Comparison of ENCODE assay signal across 15 mouse cellular contexts in the genomic region with DNA sequence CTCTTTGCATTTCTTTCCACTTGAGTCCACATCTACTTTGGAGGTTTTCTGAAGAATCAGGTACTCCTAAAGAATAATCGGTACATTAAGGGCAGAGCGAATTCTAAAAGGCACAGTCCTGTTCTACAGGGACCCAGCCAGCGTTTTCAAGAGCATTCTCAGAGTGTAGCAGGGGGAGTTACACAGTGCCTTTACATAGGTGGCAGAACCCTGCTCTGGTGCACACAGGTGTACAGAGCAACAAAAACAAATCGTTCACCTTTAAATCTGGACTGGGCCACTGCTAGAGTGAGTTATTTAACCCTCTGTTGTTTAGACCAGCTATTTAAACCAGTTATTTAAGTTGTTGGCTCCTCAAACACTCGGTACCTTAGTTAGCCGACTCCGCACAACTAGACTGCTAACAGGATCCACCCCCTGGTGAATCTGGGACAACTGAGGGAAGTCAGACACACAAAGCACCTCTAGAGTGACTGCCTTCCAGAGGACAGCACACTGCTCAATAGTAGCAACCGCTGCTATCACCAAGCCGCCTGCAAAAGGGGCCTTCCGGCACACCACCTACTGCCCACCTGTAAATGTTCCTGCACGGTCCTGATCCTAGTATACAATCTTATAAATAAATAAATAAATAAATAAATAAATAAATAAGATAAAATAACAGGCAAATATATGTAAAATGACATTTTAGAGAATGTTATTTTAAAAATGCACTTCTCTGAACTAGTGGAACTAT. TPM values are rescaled to one million over a fixed set of nuclear protein-coding genes. Genes with fewer than 3 reads are reported as not detected.
DNase-seq lines count a peak whose midpoint lies in the region; ATAC-seq and TF ChIP-seq lines count a peak whose summit lies in the region.
"Had no signal": no experiment of that assay in that cellular context is flagged by ENCODE, and none has a peak within 500 bp of the region (broad histone marks: within the 10 kb centered on the region; RNA-seq: fewer than 3 reads in every experiment).

No protein-coding gene starts in this region.

- peak; percentile 63 for ATAC-seq in forebrain, embryonic 15.5 days (replicated peaks)
- ATAC-seq in limb, embryonic 12.5 days (ENCODE audit: insufficient number of reproducible peaks, insufficient read depth, low FRiP score, low TSS enrichment, low read depth): no peak
- ATAC-seq in intestine, embryonic 16.5 days: no peak
- ATAC-seq: liver, embryonic 12.5 days had no signal

- TF ChIP-seq CTCF in layer of hippocampus, adult 2 months (conservative IDR thresholded peaks at IDR 0.05): no peak

- H3K4me1 ChIP-seq in forebrain, embryonic 15.5 days: peaks cover 45% of the 10 kb centered on the region
- H3K4me1 ChIP-seq in limb, embryonic 12.5 days (replicated peaks): peaks cover 23% of the 10 kb centered on the region
- no peaks in the 10 kb centered on the region for H3K4me1 ChIP-seq in intestine, embryonic 16.5 days (ENCODE audit: control insufficient read depth, insufficient read depth, low read length)
- H3K4me1 ChIP-seq: liver, embryonic 12.5 days had no signal

- no peaks in the 10 kb centered on the region for H3K27me3 ChIP-seq in forebrain, embryonic 15.5 days
- H3K27me3 ChIP-seq in limb, embryonic 12.5 days: no peaks in the 10 kb centered on the region
- no peaks in the 10 kb centered on the region for H3K27me3 ChIP-seq in intestine, embryonic 16.5 days (replicated peaks; ENCODE audit: control insufficient read depth, insufficient read depth, low read length)
- H3K27me3 ChIP-seq: heart, embryonic 13.5 days; liver, embryonic 12.5 days had no signal

- H3K9ac ChIP-seq in forebrain, embryonic 15.5 days (replicated peaks): 0 out of 2 replicates have a peak overlapping the region, but pooled peaks have one; percentile 10
- H3K9ac ChIP-seq in limb, embryonic 12.5 days (replicated peaks): no peak overlapping the region
- H3K9ac ChIP-seq in intestine, embryonic 16.5 days (ENCODE audit: low read depth, low read length): no peak overlapping the region
- H3K9ac ChIP-seq: heart, embryonic 13.5 days; liver, embryonic 12.5 days had no signal

- H3K36me3 ChIP-seq in forebrain, embryonic 15.5 days: no peaks in the 10 kb centered on the region
- H3K36me3 ChIP-seq in limb, embryonic 12.5 days: no peaks in the 10 kb centered on the region
- H3K36me3 ChIP-seq in intestine, embryonic 16.5 days (ENCODE audit: control insufficient read depth, insufficient read depth, low read length): no peaks in the 10 kb centered on the region
- H3K36me3 ChIP-seq: heart, embryonic 13.5 days; liver, embryonic 12.5 days had no signal

- DNase-seq in layer of hippocampus, adult 2 months (ENCODE audit: low spot score in 2 of 2): no peak
- no peak for DNase-seq in layer of hippocampus, postnatal 10 days (ENCODE audit: low spot score in 2 of 2)
- DNase-seq in left cerebral cortex, postnatal 4 days: no peak
- no peak for DNase-seq in testis, postnatal 10 days (ENCODE audit: low spot score)
- no peak for DNase-seq in frontal cortex, adult 2 months (ENCODE audit: extremely low spot score in 1 of 2, low spot score in 1 of 2)
- DNase-seq: adrenal gland, adult 8-10 months; kidney, postnatal 25 days; lung, postnatal 14 days had no signal

- intact Hi-C loops in left cerebral cortex, postnatal 4 days (cut with DNase I): no loop called here

- H3K27ac ChIP-seq in layer of hippocampus, adult 2 months: peak overlapping the region; percentile 89
- peak overlapping the region; percentile 83 for H3K27ac ChIP-seq in forebrain, embryonic 15.5 days (replicated peaks)
- peak overlapping the region; percentile 12; the same call in 1 of the 2 replicates for H3K27ac ChIP-seq in limb, embryonic 12.5 days
- H3K27ac ChIP-seq in intestine, embryonic 16.5 days (ENCODE audit: low read length): no peak overlapping the region
- H3K27ac ChIP-seq: heart, embryonic 13.5 days; left cerebral cortex, adult 2 months; liver, embryonic 12.5 days had no signal

- 20% methylated on average over 11 of the region's 11 CpGs for WGBS in forebrain, embryonic 15.5 days
- 60% methylated on average over 11 of the region's 11 CpGs for WGBS in limb, embryonic 12.5 days
- WGBS in intestine, embryonic 16.5 days: 71% methylated on average over 11 of the region's 11 CpGs

- no peaks in the 10 kb centered on the region for H3K9me3 ChIP-seq in forebrain, embryonic 15.5 days
- no peaks in the 10 kb centered on the region for H3K9me3 ChIP-seq in limb, embryonic 12.5 days
- no peaks in the 10 kb centered on the region for H3K9me3 ChIP-seq in intestine, embryonic 16.5 days (ENCODE audit: control insufficient read depth, low read length)
- H3K9me3 ChIP-seq: heart, embryonic 13.5 days; liver, embryonic 12.5 days had no signal

- peak overlapping the region; percentile 39 for H3K4me2 ChIP-seq in forebrain, embryonic 15.5 days (replicated peaks)
- peak overlapping the region; percentile 32; the same call in 1 of the 2 replicates for H3K4me2 ChIP-seq in limb, embryonic 12.5 days
- no peak overlapping the region for H3K4me2 ChIP-seq in intestine, embryonic 16.5 days (ENCODE audit: low read depth, low read length)
- H3K4me2 ChIP-seq: heart, embryonic 13.5 days; liver, embryonic 12.5 days had no signal

- H3K4me3 ChIP-seq in layer of hippocampus, adult 2 months: peak overlapping the region; percentile 48
- peak overlapping the region; percentile 25 for H3K4me3 ChIP-seq in forebrain, embryonic 15.5 days
- no peak overlapping the region for H3K4me3 ChIP-seq in limb, embryonic 12.5 days (replicated peaks)
- no peak overlapping the region for H3K4me3 ChIP-seq in intestine, embryonic 16.5 days (ENCODE audit: low read length)
- H3K4me3 ChIP-seq: heart, embryonic 13.5 days; left cerebral cortex, adult 2 months; liver, embryonic 12.5 days; myocyte had no signal

RNA-seq across cellular contexts. Expression of a gene that starts 14.9 kb away (rescaled TPM):
- total RNA-seq in layer of hippocampus, adult 2 months (2021): 10 to 100 TPM; 26.3 to 31.2 TPM
- 10 to 100 TPM; 35.0 to 36.4 TPM for total RNA-seq in layer of hippocampus, postnatal 10 days (2021)
- 23.8 and 25.3 TPM in 2 replicates for polyA plus RNA-seq in forebrain, embryonic 15.5 days (2015; fragmentation: Nextera tagmentation; extraction: Ambion mirVana)
- polyA plus RNA-seq in limb, embryonic 12.5 days (2016; fragmentation: Nextera tagmentation; extraction: Ambion mirVana): 6.5 and 7.9 TPM in 2 replicates
- total RNA-seq in left cerebral cortex, postnatal 4 days (2021): 10 to 100 TPM; 23.1 to 27.4 TPM
- polyA plus RNA-seq in intestine, embryonic 16.5 days (2015; fragmentation: Nextera tagmentation; extraction: Ambion mirVana): 4.8 and 5.5 TPM in 2 replicates
- 7.2 and 7.4 TPM in 2 replicates for polyA plus RNA-seq in frontal cortex, adult 2 months (2012; rRNA removed)

Comparison
In these comparisons a context has a peak if more than half of its experiments do, and no peak if none do; other contexts are left out.
1. H3K4me3 ChIP-seq: peak in layer of hippocampus, adult 2 months (single experiment) and forebrain, embryonic 15.5 days (single experiment); none in limb, embryonic 12.5 days (single experiment) and intestine, embryonic 16.5 days (single experiment).